Mouse (Mus musculus): Measurements from ENCODE around the gene Zfp36l3. TPM values are rescaled to one million over a fixed set of nuclear protein-coding genes. Genes with fewer than 3 reads are reported as not detected.
A peak's percentile ranks its signal among the peaks of the same experiment; 100 is the strongest.
"Not testable (repeated sequence)": the region's sequence is repeated elsewhere in the genome, so short reads cannot be mapped to it uniquely, and the experiment has no call there.

Gene Zfp36l3
- 0.07 and 0.08 TPM in 2 replicates for polyA plus RNA-seq (2015; fragmentation: Nextera tagmentation; extraction: Ambion mirVana)

GRCm38 (mm10) chrX:53776276-53776675 is at the start of gene Zfp36l3:
TSS of gene Zfp36l3 (minus strand) at chrX:53776394.
- H3K27ac ChIP-seq (ENCODE audit: low read depth, low read length) = no peak within 1 kb of the TSS
- H3K4me1 ChIP-seq (replicated peaks; ENCODE audit: control insufficient read depth, insufficient read depth, low read length) = no peaks in the 10 kb centered on the region
- no peak within 1 kb of the TSS for H3K4me3 ChIP-seq (ENCODE audit: low read depth, low read length)
- no peaks in the 10 kb centered on the region for H3K27me3 ChIP-seq (replicated peaks; ENCODE audit: control insufficient read depth, insufficient read depth, low read length)
- no peak within 1 kb of the TSS for H3K4me2 ChIP-seq (replicated peaks; ENCODE audit: low read depth)
- no peaks in the 10 kb centered on the region for H3K36me3 ChIP-seq (ENCODE audit: control insufficient read depth, insufficient read depth)
- 85% methylated on average over 12 of the region's 12 CpGs for WGBS
- H3K9me3 ChIP-seq (ENCODE audit: control insufficient read depth) = no peaks in the 10 kb centered on the region
- TF ChIP-seq CTCF (IDR thresholded peaks at IDR 0.05; ENCODE audit: low read depth) = no peak
- ATAC-seq = no peak
- H3K9ac ChIP-seq (ENCODE audit: low read depth, low read length) = no peak within 1 kb of the TSS

- Histone ChIP-seq H3K4me1 (replicated peaks; ENCODE audit: control insufficient read depth, insufficient read depth, low read length) (no peaks in the 10 kb centered on the region), H3K4me2 (replicated peaks; ENCODE audit: low read depth) (no peak overlapping the region), H3K27ac (ENCODE audit: low read depth, low read length) (no peak overlapping the region), H3K27me3 (replicated peaks; ENCODE audit: control insufficient read depth, insufficient read depth, low read length) (no peaks in the 10 kb centered on the region), H3K9ac (ENCODE audit: low read depth, low read length) (no peak overlapping the region), H3K4me3 (ENCODE audit: low read depth, low read length) (no peak overlapping the region), H3K36me3 (ENCODE audit: control insufficient read depth, insufficient read depth) (no peaks in the 10 kb centered on the region), H3K9me3 (ENCODE audit: control insufficient read depth) (no peaks in the 10 kb centered on the region)
- 30% methylated on average over 3 of the region's 3 CpGs for WGBS
- TF ChIP-seq CTCF (IDR thresholded peaks at IDR 0.05; ENCODE audit: low read depth) = peak; percentile 54
- ATAC-seq = no peak
Measured at GRCm38 (mm10) chrX:53799074-53799473, 22.9 kb upstream of the Zfp36l3 start.

DNA sequence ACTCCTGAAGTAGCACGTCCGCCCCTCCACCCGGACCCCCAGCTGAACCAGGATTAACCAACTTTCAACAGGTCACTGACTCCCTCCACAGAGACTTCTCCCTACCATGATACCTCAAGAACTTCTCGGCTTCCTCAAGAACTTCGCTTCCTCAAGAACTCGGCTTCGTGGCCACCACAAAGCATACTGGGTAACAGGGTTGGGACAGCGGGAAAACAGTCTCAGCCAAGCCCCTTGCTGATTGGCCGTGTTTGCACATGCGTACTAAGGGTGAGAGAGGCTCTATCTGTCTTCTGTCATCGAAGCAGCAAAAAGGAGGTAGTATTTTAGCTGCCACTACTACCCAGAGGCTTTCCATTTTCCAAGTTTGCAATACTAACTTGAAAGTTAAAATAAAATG is 21.3 kb upstream of the Zfp36l3 start, which contains the start of gene Xlr:
Gene Xlr, minus strand, starts transcription at position 188 of the 400 bp plus-strand sequence.
- not testable (repeated sequence) for H3K36me3 ChIP-seq (ENCODE audit: control insufficient read depth, insufficient read depth); H3K4me1 ChIP-seq (replicated peaks; ENCODE audit: control insufficient read depth, insufficient read depth, low read length); H3K4me3 ChIP-seq (ENCODE audit: low read depth, low read length); H3K27ac ChIP-seq (ENCODE audit: low read depth, low read length); H3K9ac ChIP-seq (ENCODE audit: low read depth, low read length); H3K4me2 ChIP-seq (replicated peaks; ENCODE audit: low read depth); ATAC-seq; H3K27me3 ChIP-seq (replicated peaks; ENCODE audit: control insufficient read depth, insufficient read depth, low read length); H3K9me3 ChIP-seq (ENCODE audit: control insufficient read depth)
- WGBS = 77% methylated on average over 11 of the region's 11 CpGs

DNA sequence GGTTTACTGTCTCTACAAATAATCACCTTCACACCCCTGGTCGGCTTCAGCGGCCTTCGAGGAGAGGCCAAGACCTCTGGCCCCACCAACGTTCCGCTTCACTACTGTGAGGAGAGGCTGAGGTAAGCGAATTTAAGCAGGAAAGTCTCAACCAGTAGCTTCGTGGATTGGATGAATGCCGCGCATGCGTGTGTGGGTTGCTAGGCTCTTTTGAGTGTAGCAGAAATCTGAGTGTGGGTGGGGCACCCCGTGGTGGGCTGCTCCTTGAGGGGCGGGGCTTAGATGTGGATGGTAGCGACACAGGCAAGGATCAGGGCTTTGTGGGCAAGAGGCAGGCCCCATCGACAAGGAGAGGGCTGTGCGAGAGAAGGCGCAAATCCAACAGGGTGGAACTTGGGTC is 18.5 kb downstream of the Zfp36l3 start, which contains the start of gene 1700013H16Rik:
Gene 1700013H16Rik, minus strand, starts transcription at position 96 of the 400 bp plus-strand sequence.
- H3K4me3 ChIP-seq (ENCODE audit: low read depth, low read length) = no peak within 1 kb of the TSS
- no peak for TF ChIP-seq CTCF (IDR thresholded peaks at IDR 0.05; ENCODE audit: low read depth)
- H3K36me3 ChIP-seq (ENCODE audit: control insufficient read depth, insufficient read depth) = no peaks in the 10 kb centered on the region
- H3K27me3 ChIP-seq (replicated peaks; ENCODE audit: control insufficient read depth, insufficient read depth, low read length) = no peaks in the 10 kb centered on the region
- H3K4me1 ChIP-seq (replicated peaks; ENCODE audit: control insufficient read depth, insufficient read depth, low read length) = no peaks in the 10 kb centered on the region
- 90% methylated on average over 16 of the region's 16 CpGs for WGBS
- H3K4me2 ChIP-seq (replicated peaks; ENCODE audit: low read depth) = no peak within 1 kb of the TSS
- H3K9me3 ChIP-seq (ENCODE audit: control insufficient read depth) = no peaks in the 10 kb centered on the region
- no peak within 1 kb of the TSS for H3K9ac ChIP-seq (ENCODE audit: low read depth, low read length)
- ATAC-seq = no peak
- no peak within 1 kb of the TSS for H3K27ac ChIP-seq (ENCODE audit: low read depth, low read length)

GRCm38 (mm10) chrX:53752851-53753250 is 23.3 kb downstream of the Zfp36l3 start:
- Histone ChIP-seq H3K36me3 (ENCODE audit: control insufficient read depth, insufficient read depth) (no peaks in the 10 kb centered on the region), H3K9ac (ENCODE audit: low read depth, low read length) (no peak overlapping the region), H3K4me1 (replicated peaks; ENCODE audit: control insufficient read depth, insufficient read depth, low read length) (no peaks in the 10 kb centered on the region), H3K27me3 (replicated peaks; ENCODE audit: control insufficient read depth, insufficient read depth, low read length) (no peaks in the 10 kb centered on the region), H3K9me3 (ENCODE audit: control insufficient read depth) (no peaks in the 10 kb centered on the region), H3K4me2 (replicated peaks; ENCODE audit: low read depth) (no peak overlapping the region), H3K27ac (ENCODE audit: low read depth, low read length) (no peak overlapping the region), H3K4me3 (ENCODE audit: low read depth, low read length) (no peak overlapping the region)
- TF ChIP-seq CTCF (IDR thresholded peaks at IDR 0.05; ENCODE audit: low read depth) = no peak
- 88% methylated on average over 1 of the region's 1 CpGs for WGBS
- no peak for ATAC-seq

DNA sequence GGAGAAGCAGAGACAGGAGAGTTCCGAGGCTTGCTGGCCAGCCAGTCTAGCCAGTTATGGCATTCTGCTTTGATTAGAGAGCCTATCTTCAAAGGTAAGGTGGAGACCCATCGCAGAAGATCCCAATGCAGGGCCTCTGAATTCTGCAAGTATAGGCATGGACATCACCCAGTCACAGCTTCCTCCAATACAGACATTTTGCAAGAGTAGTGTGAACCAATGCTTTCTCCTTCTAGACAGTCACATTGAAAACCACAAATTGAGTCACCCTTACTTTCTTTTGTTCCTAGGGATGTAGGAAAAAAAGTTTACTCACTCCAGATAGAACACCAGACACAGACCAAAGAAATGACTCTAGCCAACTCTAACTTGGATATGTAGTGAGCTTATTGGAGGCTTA is 47.2 kb downstream of the Zfp36l3 start:
- H3K36me3 ChIP-seq (ENCODE audit: control insufficient read depth, insufficient read depth) = no peaks in the 10 kb centered on the region
- no peaks in the 10 kb centered on the region for H3K9me3 ChIP-seq (ENCODE audit: control insufficient read depth)
- no peak overlapping the region for H3K9ac ChIP-seq (ENCODE audit: low read depth, low read length)
- no peaks in the 10 kb centered on the region for H3K27me3 ChIP-seq (replicated peaks; ENCODE audit: control insufficient read depth, insufficient read depth, low read length)
- no peak for TF ChIP-seq CTCF (IDR thresholded peaks at IDR 0.05; ENCODE audit: low read depth)
- 75% methylated on average over 2 of the region's 2 CpGs for WGBS
- H3K4me1 ChIP-seq (replicated peaks; ENCODE audit: control insufficient read depth, insufficient read depth, low read length) = no peaks in the 10 kb centered on the region
- ATAC-seq = no peak
- H3K4me3 ChIP-seq (ENCODE audit: low read depth, low read length) = no peak overlapping the region
- no peak overlapping the region for H3K27ac ChIP-seq (ENCODE audit: low read depth, low read length)
- no peak overlapping the region for H3K4me2 ChIP-seq (replicated peaks; ENCODE audit: low read depth)

- Histone ChIP-seq H3K27ac (ENCODE audit: low read depth, low read length) (no peak within 1 kb of the TSS), H3K9ac (ENCODE audit: low read depth, low read length) (no peak within 1 kb of the TSS), H3K36me3 (ENCODE audit: control insufficient read depth, insufficient read depth) (no peaks in the 10 kb centered on the region), H3K9me3 (ENCODE audit: control insufficient read depth) (no peaks in the 10 kb centered on the region), H3K27me3 (replicated peaks; ENCODE audit: control insufficient read depth, insufficient read depth, low read length) (no peaks in the 10 kb centered on the region), H3K4me1 (replicated peaks; ENCODE audit: control insufficient read depth, insufficient read depth, low read length) (no peaks in the 10 kb centered on the region), H3K4me3 (ENCODE audit: low read depth, low read length) (no peak within 1 kb of the TSS), H3K4me2 (replicated peaks; ENCODE audit: low read depth) (no peak within 1 kb of the TSS)
- no peak for ATAC-seq
- no peak for TF ChIP-seq CTCF (IDR thresholded peaks at IDR 0.05; ENCODE audit: low read depth)
- WGBS = 83% methylated on average over 11 of the region's 11 CpGs
Measured at GRCm38 (mm10) chrX:53724596-53724995, 51.6 kb downstream of the Zfp36l3 start, which contains the start of gene 4930502E18Rik. TSS of gene 4930502E18Rik (plus strand) at chrX:53724826.

Other genes with a start within 250 kb of the Zfp36l3 start
- 18.0 and 22.0 TPM in 2 replicates for gene Rtl8c, start 168.4 kb downstream of the Zfp36l3 start, polyA plus RNA-seq (2015; fragmentation: Nextera tagmentation; extraction: Ambion mirVana)
- not detected in 2 replicates for gene Gm14597, start 167.4 kb downstream of the Zfp36l3 start, polyA plus RNA-seq (2015; fragmentation: Nextera tagmentation; extraction: Ambion mirVana)
- gene Rtl8a, start 132.7 kb downstream of the Zfp36l3 start, polyA plus RNA-seq (2015; fragmentation: Nextera tagmentation; extraction: Ambion mirVana) = 45.6 and 46.0 TPM in 2 replicates
- 38.4 and 39.1 TPM in 2 replicates for gene Rtl8b, start 106.0 kb downstream of the Zfp36l3 start, polyA plus RNA-seq (2015; fragmentation: Nextera tagmentation; extraction: Ambion mirVana)
- gene 4930502E18Rik, start 51.6 kb downstream of the Zfp36l3 start, polyA plus RNA-seq (2015; fragmentation: Nextera tagmentation; extraction: Ambion mirVana) = 0.13 and 0.26 TPM in 2 replicates
- 0.56 TPM in 1 of 2 replicates, not detected in the other for gene 1700013H16Rik, start 18.6 kb downstream of the Zfp36l3 start, polyA plus RNA-seq (2015; fragmentation: Nextera tagmentation; extraction: Ambion mirVana)
- 2.8 and 3.6 TPM in 2 replicates for gene Xlr, start 21.3 kb upstream of the Zfp36l3 start, polyA plus RNA-seq (2015; fragmentation: Nextera tagmentation; extraction: Ambion mirVana)